Mouse (Mus musculus) heart, adult 18-20 months (tissue): ENCODE results near the gene Gm6034. TPM values are rescaled to one million over a fixed set of nuclear protein-coding genes. Genes with fewer than 3 reads are reported as not detected.
"Not testable (repeated sequence)": the region's sequence is repeated elsewhere in the genome, so short reads cannot be mapped to it uniquely, and the experiment has no call there.

Experiments used
- DNase-seq, 2 experiments: peaks; one replicate each; pipeline ENCODE4 v3.0.0; 2021 to 2022; ENCODE audit warnings: mixed read lengths in 1 of 2
- long read RNA-seq, 2 experiments: library from polyadenylated mRNA; stranded (forward); transcript quantifications; one replicate each; pipeline ENCODE4 v2.0.0; 2021
- total RNA-seq, 2 experiments: library from RNA; stranded (reverse); gene quantifications; 2 replicates each; pipeline ENCODE4 v1.2.3; 2021

The Gm6034 gene
- not detected for total RNA-seq
- long read RNA-seq, experiment 1 = 0 reads
- long read RNA-seq, experiment 2 = 0 reads

DNA sequence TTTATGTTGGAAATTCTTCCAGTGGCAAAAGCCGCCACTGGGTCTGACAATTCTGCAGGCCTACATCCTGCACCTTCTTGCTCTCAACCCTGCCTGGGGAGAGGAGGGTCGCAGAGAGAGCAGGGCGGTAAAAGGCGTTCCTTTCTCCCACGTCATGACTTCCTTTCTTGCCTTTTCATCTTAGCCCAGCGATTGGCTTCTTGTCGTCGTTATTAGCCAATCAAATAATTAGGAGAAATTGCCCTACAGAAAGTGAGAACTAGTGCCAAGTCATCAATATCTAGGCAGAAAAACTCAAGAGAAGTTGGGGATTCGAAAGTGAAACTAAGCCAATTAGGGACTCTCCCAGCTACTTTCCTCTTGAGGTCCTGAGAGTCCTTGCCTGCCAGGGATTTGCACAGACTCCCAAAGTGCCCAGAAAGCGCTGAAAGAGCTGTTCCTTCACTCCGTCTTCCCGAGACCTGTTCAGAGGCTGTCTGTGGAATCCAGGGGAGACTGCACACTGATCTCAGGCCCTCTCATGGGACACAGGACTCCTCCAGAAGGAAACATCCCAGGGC is at the start of gene Gm6034, which contains the start of gene H2-T22:
Gm6034 (plus strand) TSS at position 352 of the 560 bp plus-strand sequence.
H2-T22 (minus strand) TSS at position 138 of the 560 bp plus-strand sequence.
- peak; percentile 85 to 95 for DNase-seq

DNA sequence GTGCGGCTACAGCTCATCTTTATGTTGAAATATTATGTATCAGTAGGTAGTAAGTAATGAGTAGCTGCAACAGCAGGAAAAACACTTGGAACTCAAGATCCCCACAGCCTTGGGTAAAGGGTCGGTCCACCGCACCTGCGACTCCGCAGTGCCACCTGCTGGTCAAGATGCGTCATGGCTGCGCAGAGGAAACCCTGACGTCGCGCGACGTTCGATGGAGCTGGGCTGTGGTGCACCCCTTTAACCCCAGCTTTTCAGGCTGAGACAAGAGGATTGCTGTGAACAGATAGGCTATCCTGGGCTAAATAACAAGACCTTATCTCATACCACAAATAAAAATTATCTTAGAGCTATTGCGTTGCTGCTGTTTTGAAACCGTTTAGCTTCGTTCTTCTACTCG is 49.1 kb upstream of the Gm6034 start:
- DNase-seq = peak; percentile 81 to 83

DNA sequence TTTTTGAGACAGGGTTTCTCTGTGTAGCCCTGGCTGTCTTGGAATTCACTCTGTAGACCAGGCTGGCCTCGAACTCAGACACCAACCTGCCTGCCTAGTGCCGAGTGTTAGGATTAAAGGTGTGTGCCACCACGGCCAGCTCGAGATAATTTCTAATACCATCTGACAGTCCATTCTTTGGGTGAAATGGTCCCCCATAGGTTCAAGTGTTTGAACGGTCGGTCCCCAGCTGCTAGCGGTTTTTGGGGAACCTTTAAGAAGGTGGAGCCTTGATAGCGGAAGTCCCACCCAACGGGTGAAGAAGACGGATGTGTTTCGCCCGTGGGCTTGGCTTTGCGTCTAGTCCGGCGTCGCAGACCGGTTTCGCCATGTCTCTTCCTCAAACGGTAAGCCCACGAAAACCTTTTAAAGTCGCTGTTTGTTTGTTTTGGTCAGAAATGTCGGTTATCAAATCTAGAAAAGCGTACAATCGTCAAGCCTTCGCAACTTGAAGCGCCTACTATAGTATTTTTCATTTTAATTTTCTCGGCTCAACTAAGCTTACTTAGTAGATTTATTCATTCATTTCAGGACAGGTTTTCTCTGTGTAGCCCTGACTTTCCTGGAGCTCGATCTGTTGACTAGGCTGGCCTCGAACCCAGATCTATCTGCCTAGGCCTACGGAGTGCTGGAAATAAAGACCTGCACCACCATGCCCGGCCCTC is 48.4 kb upstream of the Gm6034 start:
- DNase-seq = peak; percentile 92

DNA sequence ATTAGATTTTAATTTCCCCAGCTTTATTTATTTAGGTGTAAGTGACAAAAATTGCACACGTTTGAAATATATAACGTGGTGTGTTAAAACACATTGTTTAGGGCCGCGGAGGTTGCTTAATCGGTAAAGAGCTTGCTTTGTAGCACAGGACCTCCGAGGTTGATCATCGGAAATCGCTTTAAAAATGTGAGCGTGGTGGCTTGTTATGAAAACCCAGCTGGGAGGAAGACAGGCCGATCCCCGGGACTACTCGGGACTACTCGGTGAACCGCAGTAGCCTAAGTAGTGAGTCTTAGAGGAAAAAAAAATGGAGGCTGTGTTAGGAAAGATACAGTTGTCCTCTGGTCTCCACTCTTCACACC is 47.9 kb upstream of the Gm6034 start:
- no peak for DNase-seq

DNA sequence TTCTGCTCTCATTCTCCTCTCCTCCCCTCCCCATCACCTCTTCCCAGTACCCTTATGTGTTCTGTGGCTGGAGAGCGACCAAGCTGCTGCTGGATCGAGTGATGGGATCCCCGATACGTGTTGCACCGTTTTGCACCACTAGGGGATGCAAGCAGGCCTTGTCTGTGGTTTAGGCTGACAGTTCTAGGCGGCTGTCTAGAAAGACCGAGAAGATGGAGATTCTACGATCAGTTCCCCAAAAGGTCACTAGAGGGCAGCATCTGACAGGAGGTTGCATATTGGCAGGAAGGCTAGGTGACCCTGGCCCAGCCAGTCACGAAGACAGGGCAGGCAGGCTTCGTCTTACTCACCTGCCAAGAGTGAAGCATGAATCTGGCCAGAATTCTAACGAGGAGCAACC is 45.8 kb upstream of the Gm6034 start:
- peak; percentile 97 to 99 for DNase-seq

DNA sequence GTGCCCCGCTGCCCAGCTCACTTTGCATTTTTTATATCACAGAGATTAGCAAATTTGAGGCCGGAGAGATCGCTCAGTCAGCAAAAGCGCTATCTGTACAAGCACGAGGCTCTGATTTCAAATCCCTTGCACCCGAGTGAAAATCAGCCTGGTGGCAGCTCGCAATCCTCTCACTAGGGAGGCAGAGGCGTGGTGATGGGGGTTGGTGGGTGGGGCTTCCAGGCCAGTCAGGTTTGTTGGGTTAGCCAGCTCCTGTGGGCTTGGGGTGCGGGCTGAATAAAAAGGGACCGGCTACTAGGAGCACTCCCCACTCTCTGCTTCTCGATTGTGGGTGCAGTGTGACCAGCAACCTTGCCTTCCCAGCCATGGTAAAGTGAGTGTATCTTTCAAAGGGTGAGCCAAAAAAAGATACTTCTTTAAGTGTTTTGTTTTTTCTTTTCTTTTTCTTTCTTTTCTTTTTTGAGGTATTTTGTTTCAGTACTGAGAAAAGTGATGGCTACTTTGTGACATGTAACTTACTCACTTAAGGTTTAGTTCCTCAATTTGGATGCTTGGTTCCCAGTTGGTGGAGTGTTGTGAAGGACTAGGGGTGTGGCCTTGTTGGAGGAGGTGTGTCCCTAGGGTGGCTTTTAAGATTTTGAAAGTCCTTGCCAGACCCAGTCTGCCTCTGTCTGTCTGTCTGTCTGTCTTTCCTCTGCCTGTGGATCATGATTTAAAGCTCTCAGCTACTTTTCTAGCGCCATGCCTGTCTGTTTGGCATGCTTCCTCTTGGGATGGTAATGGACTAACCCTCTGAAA is 44.8 kb upstream of the Gm6034 start:
- peak in 1 of 2 experiments; percentile 53 for DNase-seq

DNA sequence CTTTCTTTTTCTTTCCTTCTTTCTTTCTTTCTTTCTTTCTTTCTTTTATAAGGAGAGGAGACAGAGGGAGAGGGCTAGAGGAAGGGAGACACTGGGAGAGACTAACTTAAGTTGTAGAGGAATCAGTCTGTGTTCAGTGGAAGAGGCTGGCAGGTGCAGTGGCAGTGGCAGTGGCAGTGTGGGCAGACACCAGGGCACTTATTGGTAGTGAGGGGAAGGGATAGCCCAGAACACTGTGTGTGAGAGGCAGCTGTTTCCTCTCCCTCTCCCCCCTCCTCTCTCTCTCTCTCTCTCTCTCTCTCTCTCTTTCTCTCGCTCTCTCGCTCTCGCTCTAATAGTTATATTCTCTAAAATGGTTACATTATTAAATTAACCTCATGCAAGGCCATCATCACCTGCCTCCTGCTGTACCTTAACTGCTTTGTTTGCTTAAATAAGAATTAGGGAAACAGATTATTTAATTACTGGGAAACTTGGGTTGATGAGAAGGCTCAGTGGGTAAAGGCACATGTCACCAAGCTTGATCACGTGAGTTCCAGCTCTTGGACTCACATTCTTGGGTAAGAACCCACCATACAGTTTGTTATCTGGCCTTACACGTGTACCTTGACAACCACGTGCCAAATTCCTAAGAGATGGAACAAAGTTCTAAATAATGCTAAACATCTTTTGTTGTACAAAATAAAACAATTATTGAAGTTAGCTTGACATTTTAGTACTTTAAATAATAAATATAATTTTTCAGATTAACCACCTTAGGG is 44.0 kb upstream of the Gm6034 start:
- no peak for DNase-seq

DNA sequence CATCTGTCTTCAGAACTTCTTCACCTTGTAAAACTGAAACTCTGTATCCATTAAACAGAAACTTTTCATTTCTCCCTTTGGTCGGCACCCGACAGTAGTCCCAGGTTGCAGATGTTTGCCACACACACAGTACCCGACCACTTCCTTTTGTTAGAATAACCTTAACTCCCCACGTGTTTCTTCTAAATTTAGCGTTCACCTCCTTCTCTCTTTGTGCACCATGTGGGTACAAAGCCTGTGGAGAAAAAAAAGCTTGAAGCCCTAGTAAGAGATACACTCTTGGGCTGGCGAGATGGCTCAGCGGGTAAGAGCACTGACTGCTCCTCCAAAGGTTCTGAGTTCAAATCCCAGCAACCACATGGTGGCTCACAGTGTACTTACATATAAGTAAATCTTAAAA is 43.4 kb upstream of the Gm6034 start:
- DNase-seq = peak; percentile 42 to 49

DNA sequence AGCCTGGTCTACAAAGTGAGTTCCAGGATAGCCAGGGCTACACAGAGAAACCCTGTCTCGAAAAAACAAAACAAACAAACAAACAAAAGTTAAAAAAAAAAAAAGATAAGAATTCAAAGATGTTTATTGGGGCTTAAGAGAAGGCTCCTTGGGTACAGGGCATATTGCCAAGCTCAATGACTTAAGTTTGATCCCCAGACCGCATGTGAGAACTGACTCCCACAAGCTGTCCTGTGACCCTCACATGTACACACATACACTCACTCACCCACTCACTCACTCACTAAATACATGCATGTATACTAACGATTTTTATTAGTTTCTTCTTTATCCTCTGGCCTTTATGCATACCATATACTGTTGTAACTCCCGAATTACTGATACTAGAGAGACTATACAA is 42.4 kb upstream of the Gm6034 start:
- no peak for DNase-seq

DNA sequence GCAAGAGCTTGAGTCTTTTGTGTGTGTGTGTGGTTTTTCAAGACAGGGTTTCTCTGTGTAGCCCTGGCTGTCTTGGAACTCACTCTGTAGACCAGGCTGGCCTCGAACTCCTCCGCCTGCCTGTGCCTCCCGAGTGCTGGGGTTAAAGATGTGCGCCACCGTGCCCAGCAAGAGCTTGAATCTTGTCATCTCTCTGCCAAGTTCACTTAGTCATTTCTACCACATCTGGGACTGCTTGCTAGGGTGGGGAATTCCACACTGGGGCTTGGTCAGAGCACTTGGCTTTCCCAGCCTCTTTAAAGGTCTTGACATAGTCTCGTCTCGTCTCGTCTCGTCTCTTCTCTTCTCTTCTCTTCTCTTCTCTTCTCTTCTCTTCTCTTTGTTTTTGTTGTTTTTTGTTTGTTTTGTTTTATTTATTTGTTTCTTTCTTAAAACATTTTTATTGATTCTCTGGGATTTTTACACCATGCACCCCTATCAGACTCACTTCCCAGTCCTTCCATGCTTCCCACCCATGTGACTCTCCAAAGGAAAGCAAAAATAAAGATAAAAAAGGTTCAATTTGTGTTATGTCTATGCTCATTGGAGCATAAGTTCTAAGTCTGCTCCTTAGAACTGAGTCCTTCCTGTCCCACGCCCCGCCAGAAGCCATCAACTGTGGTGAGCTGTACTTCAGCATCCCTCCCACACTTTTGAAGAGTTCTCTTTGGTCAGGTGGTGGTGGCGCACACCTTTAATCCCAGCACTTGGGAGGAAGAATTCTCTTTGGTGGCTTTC is 41.5 kb upstream of the Gm6034 start:
- DNase-seq = peak in 1 of 2 experiments; percentile 29

DNA sequence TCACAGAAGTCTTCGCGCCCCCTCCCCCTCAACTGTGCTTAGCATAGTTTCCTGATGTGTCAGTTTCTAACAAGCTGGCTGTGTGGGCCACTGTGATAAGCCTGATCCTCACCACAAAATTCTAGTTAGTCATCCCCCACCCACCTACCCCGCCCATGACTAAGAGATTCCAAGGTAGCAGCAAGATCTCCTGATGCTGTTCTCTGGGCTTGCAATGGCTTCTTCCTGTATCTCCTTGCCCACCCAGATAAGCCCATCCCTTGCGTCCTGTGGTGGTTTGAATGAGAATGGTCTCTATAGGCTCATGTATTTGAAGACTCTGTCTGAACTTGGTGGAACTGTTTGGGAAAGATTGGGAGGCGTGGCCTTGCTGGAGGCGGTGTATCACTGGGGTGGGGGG is 40.8 kb upstream of the Gm6034 start:
- DNase-seq = no peak

DNA sequence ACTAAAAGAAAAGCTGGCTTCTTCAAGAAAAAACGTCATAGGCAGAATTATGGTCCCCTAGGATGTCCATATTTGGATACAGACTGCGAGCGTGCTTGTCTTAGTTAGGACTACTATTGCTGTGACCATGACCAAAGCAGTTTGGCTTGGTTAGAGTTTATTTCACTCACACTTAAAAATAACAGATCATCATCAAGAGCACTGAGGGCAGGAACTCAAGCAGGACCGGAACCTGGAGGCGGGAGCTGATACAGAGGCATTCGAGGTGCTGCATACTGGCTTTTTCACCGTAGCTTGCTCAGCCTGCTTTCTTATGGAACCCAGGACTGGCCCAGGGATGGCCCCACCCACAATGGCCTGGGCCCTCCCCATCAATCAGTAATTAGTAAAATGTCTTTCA is 39.4 kb upstream of the Gm6034 start:
- DNase-seq = no peak

DNA sequence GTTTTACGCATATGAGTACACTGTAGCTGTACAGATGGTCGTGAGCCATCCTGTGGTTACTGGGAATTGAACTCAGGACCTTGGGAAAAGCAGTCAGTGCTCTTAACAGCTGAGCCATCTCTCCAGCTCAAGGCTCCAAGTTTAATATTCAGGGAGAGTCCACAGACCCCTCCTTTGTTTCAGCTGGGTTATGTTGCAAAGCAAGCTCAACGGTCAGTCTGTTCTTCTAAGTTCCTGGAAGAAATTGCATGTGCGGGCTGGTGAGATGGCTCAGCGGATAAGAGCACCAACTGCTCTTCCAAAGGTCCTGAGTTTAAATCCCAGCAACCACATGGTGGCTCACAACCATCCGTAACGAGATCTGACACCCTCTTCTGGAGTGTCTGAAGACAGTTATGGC is 38.4 kb upstream of the Gm6034 start:
- DNase-seq = not testable (repeated sequence)

DNA sequence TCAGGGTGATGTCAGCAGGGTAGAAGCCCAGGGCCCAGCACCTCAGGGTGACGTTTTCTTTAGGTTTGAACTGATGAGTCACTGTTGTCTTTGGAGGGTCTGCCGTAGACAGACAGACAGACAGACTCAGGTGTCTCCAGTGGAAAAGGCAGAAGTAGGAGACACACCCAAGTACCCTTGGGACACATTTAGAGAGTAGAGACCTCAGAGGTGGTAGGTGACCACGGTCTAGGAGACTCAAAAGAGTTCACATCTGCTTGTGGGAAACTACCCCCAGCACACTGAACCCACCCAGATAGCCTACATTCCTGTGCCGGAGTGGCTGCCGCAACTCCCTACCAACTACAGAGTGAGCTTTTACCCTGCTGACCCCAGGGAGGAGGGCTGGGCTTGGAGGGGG is 27.8 kb upstream of the Gm6034 start:
- DNase-seq = no peak

DNA sequence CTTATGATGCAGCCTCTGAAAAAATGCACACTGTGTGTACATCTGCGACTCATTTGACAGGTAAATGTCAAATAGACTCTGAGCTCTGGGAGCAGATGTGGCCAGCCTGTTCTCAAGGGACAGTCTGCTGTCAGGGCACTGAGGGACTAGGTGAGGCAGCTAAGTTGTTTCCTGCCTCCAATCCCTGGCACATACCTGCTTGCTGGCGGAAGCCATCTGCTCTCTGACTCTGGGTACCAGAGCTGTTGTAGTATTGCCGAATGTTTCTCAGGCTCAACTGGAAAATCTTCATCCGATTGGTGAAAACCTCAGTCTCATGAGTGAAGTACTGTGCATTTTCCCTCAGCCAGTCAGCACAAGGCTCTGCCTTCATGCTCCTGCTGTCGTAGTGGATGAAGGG is 25.7 kb upstream of the Gm6034 start:
- DNase-seq = no peak

DNA sequence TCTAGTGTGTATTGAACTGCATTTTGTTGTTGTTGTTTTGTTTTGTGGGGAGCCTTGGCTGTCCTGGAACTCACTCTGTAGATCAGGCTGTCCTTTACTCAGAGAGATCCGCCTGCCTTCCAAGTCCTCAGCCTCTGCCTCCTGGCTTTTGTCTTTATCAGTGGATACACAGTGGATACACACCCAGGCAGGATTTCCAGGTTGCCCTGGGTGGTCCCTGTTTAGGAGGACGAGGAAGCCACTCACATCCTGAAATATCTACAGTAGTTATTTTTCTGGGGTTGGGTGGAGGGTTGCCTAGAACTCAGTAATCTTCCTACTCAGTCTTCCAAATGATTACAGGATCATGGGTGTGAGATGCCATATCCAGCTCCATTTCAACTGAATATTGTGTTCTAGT is 23.8 kb upstream of the Gm6034 start:
- DNase-seq = peak; percentile 51 to 83

DNA sequence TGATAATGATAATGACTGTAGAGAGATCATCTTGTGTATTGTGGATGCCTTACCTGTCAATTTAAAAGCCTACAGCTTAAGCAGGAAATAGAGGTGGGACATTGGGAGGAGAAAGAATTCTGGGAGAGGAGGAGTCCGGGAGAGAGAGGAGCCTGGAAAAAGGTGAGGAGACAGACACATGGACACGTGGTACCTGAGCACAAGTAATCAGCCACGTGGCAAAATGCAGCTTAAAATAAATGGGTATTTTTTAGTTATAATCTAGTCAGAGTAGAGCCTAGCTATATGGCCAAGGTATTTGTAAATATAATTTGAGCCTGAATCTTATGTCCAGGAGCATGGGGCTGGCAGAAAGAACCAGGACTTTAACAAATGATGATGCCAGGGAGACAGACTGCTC is 23.2 kb upstream of the Gm6034 start:
- DNase-seq = no peak

DNA sequence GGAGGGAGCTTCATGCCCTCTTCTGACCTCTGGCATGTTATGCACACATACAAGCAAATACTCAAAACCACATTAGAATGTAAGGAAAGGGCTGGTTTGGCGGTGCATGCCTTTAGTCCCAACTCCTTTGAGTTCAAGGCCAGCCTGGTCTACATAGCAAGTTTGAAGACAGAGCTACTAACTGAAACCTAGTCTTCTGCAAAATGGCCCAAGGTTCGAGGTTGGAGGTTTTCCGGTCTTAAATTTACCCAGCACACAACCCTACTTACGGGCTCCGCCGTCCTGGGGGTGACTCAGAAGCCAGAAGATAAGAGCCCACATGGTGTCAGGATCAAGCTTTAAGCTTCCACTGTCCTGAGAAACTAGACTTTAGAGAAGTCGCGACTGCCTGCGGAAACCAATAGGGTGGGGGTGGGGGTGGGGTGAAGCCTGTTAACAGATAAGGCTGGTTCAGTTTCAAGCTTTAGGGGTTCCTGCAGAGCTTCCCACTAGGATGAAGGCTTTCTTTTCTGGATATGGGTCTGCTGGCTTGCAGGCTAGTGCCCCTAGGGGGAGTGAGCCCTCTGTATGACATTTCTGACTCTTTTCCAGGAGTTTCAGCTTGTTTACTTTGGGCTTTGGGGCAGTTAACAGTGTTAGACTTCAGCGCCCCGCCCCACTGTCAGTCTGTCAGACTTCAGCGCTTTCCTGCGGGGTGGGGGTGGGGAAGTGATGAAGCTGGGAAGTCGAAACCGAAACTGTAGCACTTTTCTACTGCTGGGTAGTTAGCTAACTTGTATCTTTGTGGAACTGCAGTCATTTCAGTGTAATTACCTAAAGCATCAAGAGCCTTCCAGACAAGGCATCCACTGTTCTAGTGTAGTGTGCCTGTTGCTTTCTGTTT is 22.3 kb upstream of the Gm6034 start, which contains the start of gene H2-T24:
H2-T24 (minus strand) TSS at position 370 of the 883 bp plus-strand sequence.
- peak; percentile 88 to 91 for DNase-seq

DNA sequence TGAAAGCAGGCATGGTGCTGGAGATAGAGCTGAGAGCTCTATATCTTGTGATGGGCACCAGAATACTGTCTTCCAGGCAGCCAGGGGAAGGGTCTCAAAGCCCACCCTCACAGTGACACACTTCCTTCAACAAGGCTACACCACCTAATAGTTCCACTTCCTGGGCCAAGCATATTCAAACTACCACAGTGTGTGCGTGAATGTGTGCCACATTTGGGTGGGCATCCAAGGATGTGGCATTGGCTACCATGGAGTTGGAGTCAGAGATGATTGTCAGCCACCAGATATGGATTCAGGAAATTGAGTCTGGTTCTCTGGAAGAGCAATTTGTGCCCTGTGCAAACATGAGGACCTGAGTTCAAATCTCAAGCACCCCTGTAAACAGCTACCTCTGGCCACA is 21.5 kb upstream of the Gm6034 start:
- DNase-seq = no peak

DNA sequence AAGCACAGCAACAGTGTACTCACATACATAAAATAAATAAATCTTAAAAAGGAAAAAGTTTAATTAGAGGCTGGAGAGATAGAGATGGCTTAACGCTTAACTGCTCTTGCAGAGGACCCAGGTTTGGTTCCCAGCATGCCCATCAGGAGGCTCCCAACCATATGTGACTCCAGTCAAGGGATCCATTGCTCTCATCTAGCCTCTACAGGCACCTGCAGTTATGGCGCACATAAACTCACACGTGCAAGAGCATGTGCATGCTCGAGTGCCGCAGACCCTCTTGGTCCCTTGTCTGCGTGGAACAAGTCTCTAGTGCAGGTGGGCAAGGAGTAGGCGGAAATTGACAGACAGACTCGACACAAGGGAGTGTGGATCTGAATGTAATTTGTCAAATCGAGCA is 20.7 kb upstream of the Gm6034 start:
- no peak for DNase-seq

DNA sequence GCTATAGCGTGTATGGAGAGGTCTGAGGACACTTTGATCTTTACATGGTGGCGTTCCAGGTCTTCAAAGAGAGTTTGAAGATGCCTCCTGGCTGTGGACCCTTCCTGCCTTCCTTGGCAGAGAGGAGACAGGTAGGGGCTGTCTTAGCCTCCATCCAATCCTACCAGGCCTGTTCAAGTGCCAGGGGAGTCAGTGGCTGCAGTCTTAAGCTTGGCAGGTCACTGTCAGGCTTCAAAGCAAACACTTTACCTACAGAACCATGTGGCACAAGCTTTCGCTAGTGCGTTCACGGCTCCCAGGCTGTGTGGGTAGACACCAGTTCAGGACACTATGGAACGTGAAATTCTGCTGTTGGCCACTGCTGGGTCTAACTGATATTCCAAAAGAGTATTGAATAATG is 19.8 kb upstream of the Gm6034 start:
- no peak for DNase-seq
